Mouse (Mus musculus) liver, adult 2 months (tissue): ENCODE data around the gene Rab11fip3. TPM values are rescaled to one million over a fixed set of nuclear protein-coding genes. Genes with fewer than 3 reads are reported as not detected.
A peak's percentile ranks its signal among the peaks of the same experiment; 100 is the strongest.

Experiments
- DNase-seq: peaks from one replicate; pipeline ENCODE4 v3.0.0-alpha.2; 2011; ENCODE audit warnings: low read depth, low spot score; ENCODE audit errors: extremely low read depth
- H3K27ac ChIP-seq: fragments of 200-500 bp; replicated peaks from 2 replicates; pipeline ENCODE4 v1.5.1; 2012; ENCODE audit warnings: low read depth, mild to moderate bottlenecking, control low read depth, inconsistent platforms, low read length; ENCODE audit not compliant: insufficient read depth
- H3K27me3 ChIP-seq: fragments of 200-500 bp; 2 replicates; pipeline ENCODE4 v1.6.1; 2012; ENCODE audit warnings: mild to moderate bottlenecking, moderate library complexity, low read length, inconsistent platforms; ENCODE audit not compliant: control insufficient read depth, insufficient read depth
- H3K36me3 ChIP-seq: fragments of 200-500 bp; 2 replicates; pipeline ENCODE4 v1.6.1; 2012; ENCODE audit warnings: low read length, inconsistent platforms; ENCODE audit not compliant: control insufficient read depth, insufficient read depth
- H3K4me1 ChIP-seq: fragments of 200-500 bp; 2 replicates; pipeline ENCODE4 v1.6.1; 2011; ENCODE audit warnings: low read length; ENCODE audit not compliant: control insufficient read depth, insufficient read depth
- H3K4me3 ChIP-seq: fragments of 200-500 bp; 2 replicates; pipeline ENCODE4 v1.5.1; 2011; ENCODE audit warnings: low read depth, mild to moderate bottlenecking, control low read depth, low read length, moderate library complexity; ENCODE audit not compliant: insufficient read depth
- H3K79me2 ChIP-seq: fragments of 200-500 bp; 2 replicates; pipeline ENCODE4 v1.6.1; 2012; ENCODE audit warnings: inconsistent platforms, mild to moderate bottlenecking, low read length, moderate library complexity; ENCODE audit not compliant: control insufficient read depth, insufficient read depth
- H3K9ac ChIP-seq: fragments of 200-500 bp; 2 replicates; pipeline ENCODE4 v1.6.1; 2012; ENCODE audit warnings: low read depth, mild to moderate bottlenecking, control low read depth, inconsistent platforms, low read length
- CTCF ChIP-seq: fragments of 200-500 bp; IDR thresholded peaks from 2 replicates; pipeline ENCODE4 v1.5.1; 2011; ENCODE audit warnings: low read depth, low read length, control low read depth
- POLR2A ChIP-seq: fragments of 200-500 bp; IDR thresholded peaks from 2 replicates; pipeline ENCODE4 v1.6.1; 2011; ENCODE audit warnings: low read length, control low read depth; ENCODE audit not compliant: insufficient read depth; ENCODE audit errors: extremely low read depth
- WGBS: fragments of 180-500 bp; shearing (Covaris S2); methylation state at CpG from one replicate; pipeline ENCODE4 v1.1.7; 2018; 5-methylcytosine and 5-hydroxymethylcytosine counted together
- polyA plus RNA-seq: library from polyadenylated mRNA; depleted of rRNA; stranded (reverse); fragments of >200 nt; gene quantifications from 2 replicates; pipeline ENCODE4 v1.2.3, GENCODE M21; 2012
- total RNA-seq: library from RNA; depleted of rRNA; stranded (reverse); fragments of >200 nt; gene quantifications from 2 replicates; pipeline ENCODE4 v1.2.3, GENCODE M21; 2014

Rab11fip3 gene
- total and polyA plus RNA-seq, 2 experiments = 4.6 to 13.2 TPM

DNA sequence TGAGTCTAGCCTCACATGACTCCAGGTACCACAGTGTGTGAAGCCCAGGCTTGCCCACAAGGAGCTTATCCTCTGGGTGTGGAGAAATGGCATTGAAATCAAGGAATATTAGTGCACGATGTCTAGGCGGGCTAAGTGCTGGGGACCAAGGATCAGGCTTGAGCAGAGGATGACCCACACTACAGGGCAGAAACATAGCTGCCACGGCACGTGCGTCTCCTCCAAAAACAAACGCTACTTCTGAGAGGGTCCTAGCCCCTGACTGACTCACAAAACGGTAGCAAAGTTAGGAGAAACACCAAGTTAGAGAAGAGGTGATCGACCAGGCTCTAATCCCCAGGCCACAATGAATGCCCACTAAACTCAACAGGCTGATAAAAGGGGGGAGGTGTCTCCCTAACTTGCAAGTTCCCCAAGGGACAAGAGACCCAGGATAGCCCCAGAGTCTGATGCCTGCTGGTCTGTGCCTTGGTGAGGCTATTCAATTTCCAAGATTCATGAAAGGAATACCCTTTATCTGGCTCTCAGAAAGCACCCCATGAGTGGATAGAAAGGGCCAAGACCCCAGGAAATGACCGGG is 25.3 kb upstream of the Rab11fip3 start:
- H3K36me3 ChIP-seq = no peaks in the 10 kb centered on the region
- H3K27me3 ChIP-seq = no peaks in the 10 kb centered on the region
- no peak for DNase-seq
- no peak for TF ChIP-seq POLR2A
- no peak for TF ChIP-seq CTCF
- H3K4me1 ChIP-seq = peaks cover 9% of the 10 kb centered on the region
- no peak overlapping the region for H3K27ac ChIP-seq
- 68% methylated on average over 9 of the region's 9 CpGs for WGBS
- H3K79me2 ChIP-seq = no peaks in the 10 kb centered on the region
- no peak overlapping the region for H3K4me3 ChIP-seq
- H3K9ac ChIP-seq = no peak overlapping the region

DNA sequence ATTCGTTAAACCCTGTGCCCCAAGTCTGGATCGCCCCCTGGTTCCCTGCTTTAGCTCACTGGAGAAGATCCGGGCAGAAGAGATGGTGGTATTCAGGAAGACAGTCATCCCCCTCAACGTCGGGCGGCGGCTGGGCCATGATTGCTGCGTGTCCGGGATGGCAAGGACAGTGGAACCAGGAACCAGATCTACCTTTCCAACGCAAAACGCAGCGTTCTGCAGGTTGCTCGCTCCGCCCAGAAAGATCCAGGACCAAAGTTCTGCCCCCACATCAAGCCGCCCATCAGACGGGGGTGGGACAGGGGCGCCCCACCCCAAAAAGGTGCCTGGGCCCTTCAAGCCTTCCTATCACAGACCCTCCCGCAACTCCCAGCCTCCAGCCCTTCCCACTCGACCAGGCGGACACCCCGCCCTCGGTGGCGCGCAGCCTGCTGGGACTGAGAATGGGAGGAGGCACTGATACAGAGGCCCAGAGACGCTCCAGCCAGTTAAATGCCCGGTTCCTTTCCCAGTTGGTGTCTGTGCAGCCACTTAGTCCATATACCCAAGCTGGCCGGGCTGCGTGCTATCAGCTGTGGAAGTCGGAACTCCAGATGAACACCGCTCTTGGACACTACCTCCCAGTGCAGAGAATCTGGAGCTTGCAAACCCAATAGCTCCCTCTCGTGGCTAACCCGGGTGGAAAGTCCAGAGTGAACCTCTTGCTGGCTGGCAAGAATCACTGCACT is 20.7 kb upstream of the Rab11fip3 start, which contains the start of gene Decr2:
TSS of gene Decr2 (minus strand) at position 433 of the 728 bp plus-strand sequence.
- WGBS = under 1% methylated on average over 32 of the region's 32 CpGs
- peak within 1 kb of the TSS; percentile 67 for H3K4me3 ChIP-seq
- peak; percentile 95 for DNase-seq

GRCm38 (mm10) chr17:26087059-26087564 is 17.8 kb upstream of the Rab11fip3 start:
- WGBS = 14% methylated on average over 9 of the region's 9 CpGs
- H3K79me2 ChIP-seq = no peaks in the 10 kb centered on the region
- H3K36me3 ChIP-seq = peaks cover 26% of the 10 kb centered on the region
- peak overlapping the region; percentile 61 for H3K27ac ChIP-seq
- no peak overlapping the region for H3K4me3 ChIP-seq
- DNase-seq = peak; percentile 100
- H3K4me1 ChIP-seq = peaks cover 21% of the 10 kb centered on the region
- no peaks in the 10 kb centered on the region for H3K27me3 ChIP-seq
- no peak overlapping the region for H3K9ac ChIP-seq
- no peak for TF ChIP-seq CTCF
- TF ChIP-seq POLR2A = no peak

More for the DNA sequence above, 20.7 kb upstream of the Rab11fip3 start, which contains the start of gene Decr2:
- Histone ChIP-seq H3K4me1 (peaks cover 21% of the 10 kb centered on the region), H3K27me3 (no peaks in the 10 kb centered on the region), H3K36me3 (peaks cover 9% of the 10 kb centered on the region; the same call in 1 of the 2 replicates), H3K9ac (peak within 1 kb of the TSS; percentile 78), H3K27ac (peak within 1 kb of the TSS; percentile 87), H3K79me2 (no peaks in the 10 kb centered on the region)
- TF ChIP-seq POLR2A = peak; percentile 87
- TF ChIP-seq CTCF = peak; percentile 84

DNA sequence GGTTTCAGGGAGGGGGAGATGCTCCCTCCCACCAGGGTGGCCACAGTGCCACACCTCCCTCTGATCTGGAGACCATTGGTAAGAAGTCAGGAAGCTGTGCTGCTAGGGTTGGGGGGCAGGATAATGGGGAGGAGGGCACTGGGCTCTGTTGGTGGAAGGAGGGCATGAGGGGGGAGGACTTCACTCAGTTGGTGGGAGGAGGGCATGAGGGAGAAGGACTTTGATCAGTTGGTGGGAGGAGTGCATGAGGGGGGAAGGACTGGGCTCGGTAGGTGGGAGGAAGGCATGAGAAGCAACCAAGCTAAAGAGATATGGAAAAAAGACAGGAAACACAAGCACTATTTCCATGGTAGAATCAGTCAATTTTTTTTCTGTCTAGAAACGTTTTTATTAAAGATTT is 11.5 kb upstream of the Rab11fip3 start:
- no peak for TF ChIP-seq POLR2A
- TF ChIP-seq CTCF = no peak
- H3K4me3 ChIP-seq = no peak overlapping the region
- WGBS = 17% methylated on average over 2 of the region's 2 CpGs
- no peaks in the 10 kb centered on the region for H3K27me3 ChIP-seq
- no peak for DNase-seq
- H3K79me2 ChIP-seq = no peaks in the 10 kb centered on the region
- H3K36me3 ChIP-seq = peaks cover 28% of the 10 kb centered on the region
- H3K27ac ChIP-seq = no peak overlapping the region
- H3K9ac ChIP-seq = no peak overlapping the region
- H3K4me1 ChIP-seq = no peaks in the 10 kb centered on the region

DNA sequence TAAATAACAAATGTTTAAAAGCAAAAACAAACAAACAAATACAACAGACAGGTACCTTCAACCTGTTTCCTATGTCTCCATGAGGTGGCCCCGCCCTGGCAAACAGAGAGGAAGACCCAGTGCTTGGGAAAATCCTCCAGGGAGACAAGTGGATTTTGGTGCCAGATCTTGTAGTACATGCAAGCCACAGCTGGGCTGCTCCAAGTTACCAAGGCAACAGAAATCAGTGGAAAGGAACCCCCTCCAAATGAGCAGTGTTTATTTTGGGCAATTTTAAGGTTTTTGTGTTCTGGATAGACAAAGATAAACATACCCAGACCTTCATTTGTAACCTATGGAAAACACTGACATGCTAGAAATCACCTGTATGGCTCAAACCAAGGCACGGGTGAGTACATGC is 9.5 kb upstream of the Rab11fip3 start:
- Histone ChIP-seq H3K4me1 (no peaks in the 10 kb centered on the region), H3K9ac (no peak overlapping the region), H3K4me3 (no peak overlapping the region), H3K79me2 (no peaks in the 10 kb centered on the region), H3K27me3 (no peaks in the 10 kb centered on the region), H3K27ac (no peak overlapping the region), H3K36me3 (peaks cover 16% of the 10 kb centered on the region)
- 81% methylated on average over 2 of the region's 2 CpGs for WGBS
- DNase-seq = no peak
- TF ChIP-seq POLR2A (no peak), CTCF (no peak)
